Mouse (Mus musculus) lung, adult 2 months (tissue): ENCODE results near the gene Fbxw2.

Experiments used
- CTCF ChIP-seq: fragments of 200-500 bp; IDR thresholded peaks from 2 replicates; pipeline ENCODE4 v1.5.1; 2011; ENCODE audit warnings: mild to moderate bottlenecking, low read length, control low read depth; ENCODE audit not compliant: insufficient read depth
- POLR2A ChIP-seq: fragments of 200-500 bp; IDR thresholded peaks from 2 replicates; pipeline ENCODE4 v1.6.1; 2011; ENCODE audit warnings: low read depth, mild to moderate bottlenecking, control low read depth, low read length, borderline replicate concordance; ENCODE audit errors: extremely low read depth

DNA sequence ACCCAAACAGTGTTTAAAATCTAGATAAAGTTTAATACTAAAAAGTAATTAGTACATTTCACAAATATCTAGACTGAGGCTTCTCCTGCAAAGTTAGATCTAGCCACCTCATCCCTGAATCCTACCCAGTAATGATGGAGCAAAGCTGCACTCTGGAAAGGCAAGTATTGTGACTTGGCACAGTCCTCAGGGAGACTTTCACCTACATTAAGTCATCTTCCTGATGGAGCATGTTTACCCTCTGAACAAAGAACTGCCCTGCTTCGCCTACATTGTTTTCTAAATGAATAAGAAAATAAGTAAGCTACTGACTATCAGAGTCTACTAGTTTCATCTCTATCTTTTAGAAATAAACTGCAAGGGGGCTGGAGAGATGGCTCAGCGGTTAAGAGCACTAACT, 7.6 kb downstream of the Fbxw2 start:
- TF ChIP-seq CTCF (no peak), POLR2A (no peak)
